Mouse (Mus musculus): ENCODE measurements around the gene Il4. TPM values are rescaled to one million over a fixed set of nuclear protein-coding genes. Genes with fewer than 3 reads are reported as not detected.
A peak's percentile ranks its signal among the peaks of the same experiment; 100 is the strongest.

Il4 gene
- total RNA-seq, 2 experiments from 2014 or later, result not detected

DNA sequence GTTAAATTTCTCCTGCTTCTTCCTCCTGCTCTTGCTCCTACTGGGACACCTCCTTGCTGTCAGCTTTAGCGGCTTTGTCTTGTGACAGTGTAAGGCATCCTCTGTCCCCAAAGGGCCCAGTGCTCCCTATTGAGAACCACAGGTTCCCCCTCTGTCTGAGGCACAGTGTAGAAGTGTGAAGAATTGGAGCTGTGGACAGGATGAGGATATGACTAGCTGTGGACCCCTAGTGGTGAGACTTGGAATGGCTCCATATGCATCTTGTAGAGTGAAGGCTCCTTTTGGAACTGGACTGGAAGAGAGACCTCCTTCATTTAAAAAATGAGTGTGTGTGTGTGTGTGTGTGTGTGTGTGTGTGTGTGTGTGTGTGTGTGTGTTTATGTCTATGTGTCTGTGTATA, 9.4 kb upstream of the Il4 start:
- DNase-seq (ENCODE audit: low spot score in 2 of 2), result peak; percentile 89 to 90
- intact Hi-C loops (cut with DNase I), result loop anchor here (2.0 kb wide), 1 partner anchor 157 kb away; the partner anchor contains the start of gene Gm9837

DNA sequence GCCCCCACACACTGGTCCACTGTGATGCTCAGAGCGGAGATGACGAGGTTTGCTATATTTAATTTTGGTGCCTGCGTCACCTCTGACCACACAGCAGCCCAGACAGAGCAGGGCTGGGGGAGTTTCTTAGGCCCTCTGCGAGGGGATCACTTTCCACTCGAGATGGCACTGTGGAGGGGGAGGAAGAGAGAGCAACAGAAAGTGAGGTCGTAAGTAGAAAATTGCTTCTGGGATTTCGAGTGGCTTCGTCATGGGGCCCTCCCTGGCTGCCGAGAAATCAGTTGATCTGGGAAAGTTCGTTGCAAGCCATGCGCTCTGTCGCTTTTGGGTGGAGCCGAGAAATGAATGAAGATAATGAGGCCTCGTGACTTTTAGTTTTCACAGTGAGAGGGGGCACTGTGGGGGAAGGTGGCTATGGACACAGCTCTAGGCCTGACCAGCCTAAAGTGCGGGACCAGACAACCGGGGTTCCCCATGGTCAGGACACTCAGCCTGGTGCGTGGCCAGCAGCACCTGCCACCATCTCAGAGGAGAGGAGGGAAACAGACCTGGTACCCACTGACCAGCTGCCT, 8.4 kb upstream of the Il4 start:
- intact Hi-C loops (cut with DNase I), result no loop called here

DNA sequence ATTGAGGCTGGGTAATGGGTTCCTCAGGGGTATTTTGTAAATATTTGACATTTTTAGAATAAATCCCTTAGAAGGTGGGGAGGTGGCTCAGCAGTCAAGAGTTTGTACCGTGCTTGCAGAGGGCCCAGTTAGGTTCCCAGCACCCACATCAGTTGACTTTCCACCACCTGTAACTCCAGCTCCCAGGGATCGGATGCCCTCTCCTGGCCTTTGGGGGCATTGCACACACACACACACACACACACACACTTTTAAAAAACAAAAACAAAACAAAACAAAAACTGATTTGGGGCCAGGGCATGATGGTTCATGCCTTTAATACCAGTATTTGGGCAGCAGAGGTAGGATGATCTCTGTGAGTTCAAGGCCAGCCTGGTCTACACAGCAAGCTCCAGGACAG, 5.7 kb upstream of the Il4 start:
- no peak for DNase-seq (ENCODE audit: low spot score in 2 of 2)
- intact Hi-C loops (cut with DNase I), result no loop called here

More for the DNA sequence above, 8.4 kb upstream of the Il4 start:
- no peak for DNase-seq (ENCODE audit: low spot score in 2 of 2)

DNA sequence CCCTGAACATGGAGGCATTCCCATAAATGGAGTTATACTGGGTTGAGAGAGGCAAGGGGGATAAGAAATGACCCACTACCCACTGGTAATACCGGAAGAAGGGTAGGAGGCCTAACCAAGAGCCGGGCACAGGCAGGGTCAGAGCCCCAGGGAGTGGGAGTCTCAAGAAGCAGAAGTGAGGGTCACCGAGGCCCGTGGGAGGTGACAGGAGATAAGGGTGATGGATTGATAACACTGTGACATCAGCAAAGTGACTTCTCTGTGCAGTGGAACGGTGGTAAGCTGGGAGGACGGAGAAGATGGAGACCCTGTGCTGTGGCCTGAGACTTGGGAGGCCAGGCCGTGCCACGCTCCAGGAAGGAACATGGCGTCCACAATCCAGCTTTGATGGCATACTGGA, 5.1 kb upstream of the Il4 start:
- DNase-seq (ENCODE audit: low spot score in 2 of 2), result no peak
- intact Hi-C loops (cut with DNase I), result no loop called here

DNA sequence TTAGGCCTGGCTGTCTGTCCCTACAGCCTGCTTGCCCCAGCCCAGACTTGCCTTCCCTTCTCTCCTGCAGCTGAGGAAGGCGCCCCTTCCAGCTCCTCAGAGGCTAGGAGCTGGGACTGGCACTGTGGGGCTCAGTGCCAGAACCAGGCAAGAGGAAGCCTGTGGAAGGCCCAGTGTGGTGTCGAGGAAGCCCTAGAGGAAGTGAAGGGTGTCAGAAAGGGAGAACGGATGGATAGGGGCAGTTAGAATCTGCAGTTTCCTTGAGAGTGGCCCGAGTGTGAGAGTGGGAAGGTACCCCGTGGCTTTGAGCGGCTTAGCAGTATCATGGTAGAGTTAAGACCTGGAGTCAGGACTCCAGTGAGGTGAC, 4.0 kb upstream of the Il4 start:
- intact Hi-C loops (cut with DNase I), result no loop called here
- DNase-seq (ENCODE audit: low spot score in 2 of 2), result no peak

DNA sequence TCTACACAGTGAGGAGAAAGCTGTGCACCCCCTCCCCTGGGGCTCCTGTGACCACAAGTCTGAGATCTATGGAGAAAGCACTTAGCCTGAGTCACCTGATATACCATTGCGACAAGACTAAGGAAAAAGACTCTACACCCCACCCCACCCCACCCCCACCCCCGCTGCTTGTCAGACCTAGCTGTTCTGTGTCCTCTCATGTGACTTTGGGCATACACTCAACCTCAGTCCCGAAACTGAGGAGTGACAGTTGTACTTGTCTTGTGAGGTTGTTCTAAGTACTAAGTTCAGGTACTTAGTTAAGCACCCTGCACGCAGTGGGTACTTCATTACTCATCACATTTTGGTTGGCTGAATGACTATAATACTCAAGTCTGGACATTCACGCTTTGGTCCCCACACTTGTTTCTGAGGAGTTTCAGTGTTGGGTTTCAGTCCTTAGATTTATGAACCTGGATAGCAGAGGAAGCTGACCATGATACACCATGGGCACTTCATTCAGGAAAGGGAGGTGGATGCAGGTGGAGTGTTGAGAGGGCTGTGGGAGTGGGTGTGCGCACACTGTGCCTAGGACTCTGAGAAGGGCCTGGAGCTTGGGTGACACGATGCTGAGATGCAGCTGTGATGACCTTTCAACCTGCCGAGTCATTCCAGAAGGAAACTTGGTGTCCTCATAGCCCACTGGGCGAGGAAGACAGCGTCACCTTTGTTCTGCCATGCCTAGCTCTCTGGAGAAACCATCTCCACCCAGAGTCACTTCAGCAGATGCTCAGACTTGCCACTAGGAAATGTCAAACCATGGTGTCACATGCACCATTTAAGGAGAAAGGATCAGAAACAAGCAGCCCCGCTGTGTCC, 3.3 kb upstream of the Il4 start:
- DNase-seq (ENCODE audit: low spot score in 2 of 2), result no peak
- intact Hi-C loops (cut with DNase I), result no loop called here

DNA sequence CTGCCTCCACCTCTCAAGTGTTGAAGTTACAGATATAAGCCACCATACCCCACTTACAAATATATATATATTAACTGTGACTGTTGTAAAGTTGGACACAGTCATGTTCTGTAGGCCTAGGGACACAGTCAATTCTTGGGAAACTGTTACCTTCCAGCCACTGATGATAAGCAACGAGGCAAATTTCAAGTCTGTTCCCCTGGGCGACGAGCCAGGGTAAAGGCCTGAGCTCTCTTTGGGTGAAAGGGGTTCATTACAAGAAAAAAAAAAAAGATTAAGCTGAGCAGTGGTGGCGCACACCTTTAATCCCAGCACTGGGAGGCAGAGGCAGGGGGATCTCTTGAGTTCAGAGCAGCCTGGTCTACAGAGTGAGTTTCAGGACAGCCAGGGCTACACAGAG, 1.6 kb upstream of the Il4 start:
- DNase-seq (ENCODE audit: low spot score in 2 of 2), result no peak
- intact Hi-C loops (cut with DNase I), result no loop called here

DNA sequence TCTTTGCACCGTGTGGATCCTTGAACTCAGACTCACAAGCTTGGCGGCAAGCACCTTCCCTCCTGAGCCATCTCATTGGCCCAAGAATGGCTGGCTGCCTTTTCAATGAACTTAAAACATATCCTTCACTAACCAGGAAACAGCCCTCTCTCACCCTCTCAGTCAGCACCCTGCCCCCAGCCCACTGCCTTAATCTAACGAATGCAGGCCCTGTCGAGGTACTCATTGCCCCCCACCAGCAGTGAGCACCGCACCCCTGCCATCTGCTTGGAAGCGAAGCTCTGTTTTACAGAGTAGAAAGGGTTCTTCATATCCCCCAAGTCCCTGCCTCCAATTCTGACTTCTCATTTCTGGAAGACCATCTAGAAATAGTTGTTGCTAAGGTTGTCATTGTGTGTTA, 959 bp upstream of the Il4 start:
- DNase-seq (ENCODE audit: low spot score in 2 of 2), result no peak
- intact Hi-C loops (cut with DNase I), result no loop called here

DNA sequence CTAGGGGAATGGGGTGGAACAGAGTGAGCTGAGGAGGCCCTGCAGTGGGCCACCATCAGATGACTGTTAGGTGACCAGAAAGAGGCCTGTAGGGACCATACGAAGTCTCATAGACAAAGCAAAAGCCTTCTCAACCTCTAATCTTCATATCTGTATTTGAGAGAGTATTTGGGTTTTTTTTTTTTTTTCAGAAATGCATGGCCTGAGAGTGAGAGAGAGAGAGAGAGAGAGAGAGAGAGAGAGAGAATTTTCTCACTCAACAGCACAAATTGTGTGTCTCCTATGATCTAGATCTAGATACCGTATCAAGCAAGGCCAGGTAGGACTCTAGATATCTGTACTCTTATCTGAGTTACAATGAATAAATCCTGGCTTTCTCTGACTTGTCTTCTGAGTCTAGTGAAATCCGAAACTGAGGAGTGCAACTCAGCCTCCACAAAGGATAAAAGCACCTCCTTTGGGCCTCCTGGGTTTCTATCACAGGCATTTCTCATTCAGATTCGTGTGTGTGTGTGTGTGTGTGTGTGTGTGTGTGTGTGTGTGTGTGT, 833 bp downstream of the Il4 start:
- no peak for DNase-seq (ENCODE audit: low spot score in 2 of 2)
- intact Hi-C loops (cut with DNase I), result no loop called here

DNA sequence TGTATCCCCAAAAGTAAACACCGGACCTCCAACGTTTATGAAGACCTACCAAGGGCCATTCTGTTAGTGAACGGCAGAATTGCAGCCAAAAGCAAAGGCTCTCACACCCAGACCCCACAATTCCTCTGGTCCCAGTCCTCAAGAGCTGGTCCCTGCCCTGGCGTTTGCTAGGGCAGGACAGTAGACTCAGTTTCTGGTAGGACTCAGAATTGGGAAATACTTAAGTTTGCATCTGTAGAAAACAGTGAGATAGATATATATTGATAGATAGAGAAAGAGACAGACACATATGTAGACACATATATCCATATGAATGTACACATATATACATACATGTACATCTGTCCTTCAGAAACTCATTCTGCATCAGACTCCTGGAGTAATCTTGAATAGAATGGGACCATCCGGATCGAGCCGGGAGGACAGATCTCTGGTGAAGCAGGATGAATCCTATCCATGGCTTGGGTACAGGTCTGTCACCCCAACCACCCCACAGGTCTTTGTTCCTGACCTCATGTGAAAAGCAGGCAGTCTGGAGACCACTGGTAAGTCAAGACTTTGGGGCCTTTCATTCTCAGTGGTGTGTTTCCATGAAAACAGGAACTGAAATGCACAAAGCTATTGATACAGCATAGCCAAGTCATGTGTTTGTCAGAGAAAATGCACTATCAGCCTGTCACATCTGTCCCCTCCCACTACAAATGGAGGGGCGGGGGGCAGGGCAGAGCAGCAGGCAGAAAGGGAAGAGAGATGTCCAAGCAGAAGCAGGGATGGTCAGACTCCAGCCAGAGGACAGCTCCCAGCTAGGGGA, 1.5 kb downstream of the Il4 start:
- intact Hi-C loops (cut with DNase I), result no loop called here
- no peak for DNase-seq (ENCODE audit: low spot score in 2 of 2)

DNA sequence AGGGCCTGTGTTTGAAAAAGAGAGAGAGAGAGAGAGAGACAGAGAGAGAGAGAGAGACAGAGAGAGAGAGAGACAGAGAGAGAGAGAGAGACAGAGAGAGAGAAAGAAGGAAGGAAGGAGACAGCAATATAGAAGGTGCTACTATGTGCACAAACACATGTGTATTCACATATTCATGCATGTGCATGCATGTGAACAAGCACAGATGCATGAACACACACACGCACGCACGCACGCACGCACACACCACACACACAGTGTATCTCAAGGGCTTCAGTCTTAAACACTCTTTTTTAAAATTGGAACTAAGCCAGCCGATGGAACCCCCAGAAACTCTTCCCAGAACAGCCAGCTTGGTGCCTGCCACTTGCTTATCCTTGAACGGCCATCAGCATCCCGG, 2.9 kb downstream of the Il4 start:
- intact Hi-C loops (cut with DNase I), result no loop called here
- DNase-seq (ENCODE audit: low spot score in 2 of 2), result no peak

DNA sequence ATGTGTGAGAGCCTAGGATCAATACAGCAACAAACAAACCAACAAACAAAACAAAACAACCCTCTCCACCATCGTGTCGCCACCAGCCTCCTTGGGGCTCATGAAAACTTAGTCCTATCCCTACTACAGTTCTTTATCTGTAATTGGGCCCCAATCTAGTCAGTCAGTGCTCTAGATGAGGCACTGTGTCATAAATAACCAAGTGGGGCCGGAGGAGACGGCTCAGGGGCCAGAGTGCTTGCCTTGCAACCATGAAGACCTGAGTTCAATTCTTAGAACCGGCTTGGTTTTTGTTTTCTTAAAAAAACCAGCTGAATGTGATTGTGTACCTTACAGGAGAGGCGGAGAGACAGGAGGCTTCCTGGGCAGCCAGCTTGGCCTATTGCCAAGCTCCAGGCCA, 3.3 kb downstream of the Il4 start:
- DNase-seq (ENCODE audit: low spot score in 2 of 2), result no peak
- intact Hi-C loops (cut with DNase I), result no loop called here

DNA sequence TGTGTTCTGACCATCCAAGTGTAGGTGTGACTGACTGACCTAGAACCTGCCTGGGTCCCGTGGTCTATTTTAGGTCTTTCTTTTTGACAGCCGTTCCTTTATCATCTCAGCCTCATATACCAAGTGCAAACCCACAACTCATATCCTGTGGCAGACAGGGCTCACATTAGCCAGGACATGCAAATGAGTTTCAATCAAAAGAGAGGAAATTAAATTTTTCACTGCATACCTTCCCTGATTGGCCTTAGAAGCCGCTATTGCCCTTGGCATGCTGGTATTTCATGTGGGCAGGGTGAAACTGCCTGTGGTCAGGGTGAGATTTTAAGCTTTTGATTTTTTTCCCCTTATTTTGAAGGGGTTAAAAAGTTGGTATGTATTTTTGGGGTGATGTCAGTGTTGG, 8.8 kb downstream of the Il4 start:
- DNase-seq (ENCODE audit: low spot score in 2 of 2), result no peak
- intact Hi-C loops (cut with DNase I), result no loop called here

DNA sequence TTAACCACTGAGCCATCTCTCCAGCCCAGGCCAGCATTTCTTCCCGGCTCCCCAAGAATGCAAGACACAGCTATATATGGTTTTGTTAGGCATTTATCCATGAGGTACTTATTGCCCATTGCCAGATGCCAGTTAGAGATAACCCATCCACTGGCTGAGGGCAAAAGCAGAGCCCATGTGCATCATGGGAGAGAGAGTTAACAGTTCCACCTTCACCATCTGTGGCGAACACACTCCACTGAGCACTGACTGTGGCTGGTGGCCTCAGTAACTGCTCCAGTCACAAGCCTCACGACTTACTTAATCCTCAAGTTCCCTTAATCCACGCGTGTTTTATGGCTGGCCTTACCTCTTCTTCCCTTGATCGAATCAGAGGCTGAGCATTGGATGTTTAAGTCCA, 9.2 kb downstream of the Il4 start:
- no peak for DNase-seq (ENCODE audit: low spot score in 2 of 2)
- intact Hi-C loops (cut with DNase I), result no loop called here

DNA sequence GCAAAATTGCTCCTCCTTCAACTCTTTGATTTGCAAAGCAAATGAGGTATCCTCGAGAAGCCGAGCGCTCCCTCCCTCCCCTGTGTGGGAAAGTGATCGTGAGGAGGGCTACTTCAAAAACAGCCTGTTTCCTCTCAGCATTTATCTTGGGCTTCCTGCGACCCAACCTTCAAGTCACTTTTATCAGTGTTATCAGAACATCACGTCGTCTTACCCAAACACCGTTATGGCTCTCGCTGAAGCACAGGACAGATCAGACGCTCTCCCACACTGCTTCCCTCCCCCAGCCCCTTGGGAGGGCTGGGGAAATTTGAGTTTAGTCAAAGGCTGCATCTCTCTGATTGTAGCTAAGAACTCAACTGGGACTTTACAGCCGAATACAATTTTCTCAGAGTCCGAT, 12.9 kb downstream of the Il4 start:
- no peak for DNase-seq (ENCODE audit: low spot score in 2 of 2)
- intact Hi-C loops (cut with DNase I), result no loop called here

DNA sequence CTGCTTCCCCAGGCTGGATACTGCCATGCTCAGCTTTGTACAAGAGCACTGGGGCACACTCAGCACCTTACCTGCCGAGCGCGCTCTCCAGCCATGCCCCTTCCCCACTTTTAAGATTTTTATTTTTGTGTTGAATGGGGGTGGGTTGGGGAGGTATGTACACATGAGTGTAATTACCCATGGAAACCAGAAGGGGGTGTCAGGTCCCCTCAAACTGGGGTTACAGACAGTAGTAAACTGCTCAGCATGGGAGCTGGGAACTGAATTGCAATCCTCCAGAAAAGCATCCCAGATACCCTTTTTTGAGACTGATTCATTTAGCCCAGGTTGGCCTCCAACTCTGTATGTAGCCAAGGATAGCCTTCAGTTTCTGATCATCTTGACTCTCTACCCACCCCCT, 13.5 kb downstream of the Il4 start:
- no peak for DNase-seq (ENCODE audit: low spot score in 2 of 2)
- intact Hi-C loops (cut with DNase I), result no loop called here

DNA sequence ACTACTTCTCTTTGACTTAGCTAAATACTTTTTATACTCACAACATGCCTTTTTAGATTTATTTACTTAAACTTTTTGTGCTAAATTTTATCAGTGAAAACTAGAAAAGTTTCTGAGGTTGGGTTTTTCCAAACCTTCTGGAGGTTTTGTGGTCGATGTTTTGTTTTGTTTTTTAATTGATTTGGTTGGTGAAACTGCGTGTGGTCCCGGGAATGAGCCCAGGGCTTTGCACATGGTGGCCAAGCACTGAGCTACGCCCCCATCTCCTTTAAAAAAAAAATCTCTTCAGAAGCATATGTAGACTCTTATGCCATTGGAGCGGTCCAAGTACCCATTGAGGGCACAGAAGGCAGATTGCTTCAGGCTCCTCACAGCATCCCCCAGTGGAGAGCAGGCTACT, 27.4 kb downstream of the Il4 start:
- DNase-seq (ENCODE audit: low spot score in 2 of 2), result no peak
- intact Hi-C loops (cut with DNase I), result no loop called here

DNA sequence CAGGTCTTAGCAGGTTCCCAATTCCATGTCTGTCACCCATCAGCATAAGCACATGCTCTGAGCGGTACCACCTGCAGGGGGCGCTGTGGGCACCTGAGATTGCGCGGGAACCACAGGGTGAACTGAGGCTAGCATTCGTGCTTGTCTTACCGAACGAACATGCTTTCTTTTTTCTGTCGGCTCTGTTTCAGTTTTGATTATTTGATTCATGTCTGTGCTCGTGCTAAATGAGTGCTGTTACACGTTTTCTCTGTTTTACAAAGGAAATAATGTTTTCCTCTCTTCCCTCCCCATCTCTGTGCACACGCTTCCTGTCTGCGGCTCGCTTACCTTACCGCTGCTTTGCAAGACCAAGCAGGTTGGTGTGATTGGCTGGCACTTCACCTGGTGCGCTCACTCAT, 28.1 kb downstream of the Il4 start:
- peak; percentile 44 to 63 for DNase-seq (ENCODE audit: low spot score in 2 of 2)
- intact Hi-C loops (cut with DNase I), result no loop called here

DNA sequence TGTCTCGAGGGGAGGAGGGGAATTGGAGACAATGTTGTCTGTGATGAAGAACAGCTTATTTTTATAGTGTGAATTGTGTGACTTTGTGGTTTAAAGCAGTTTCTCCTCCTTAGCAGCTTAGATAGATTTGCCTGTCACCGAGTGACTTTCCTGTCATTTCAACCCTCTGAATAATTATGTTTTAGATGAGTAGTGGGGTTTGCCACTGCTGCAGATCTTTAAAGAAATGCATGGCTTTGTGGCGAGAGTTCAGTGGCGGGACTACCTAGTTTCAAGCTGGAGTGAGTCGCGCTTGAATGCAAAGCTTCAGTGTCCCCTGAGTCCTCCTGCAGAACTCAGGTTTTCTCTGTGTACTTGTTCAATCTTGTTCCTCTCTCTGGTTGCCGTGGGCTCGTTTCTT, 30.2 kb downstream of the Il4 start:
- DNase-seq (ENCODE audit: low spot score in 2 of 2), result no peak
- intact Hi-C loops (cut with DNase I), result no loop called here

DNA sequence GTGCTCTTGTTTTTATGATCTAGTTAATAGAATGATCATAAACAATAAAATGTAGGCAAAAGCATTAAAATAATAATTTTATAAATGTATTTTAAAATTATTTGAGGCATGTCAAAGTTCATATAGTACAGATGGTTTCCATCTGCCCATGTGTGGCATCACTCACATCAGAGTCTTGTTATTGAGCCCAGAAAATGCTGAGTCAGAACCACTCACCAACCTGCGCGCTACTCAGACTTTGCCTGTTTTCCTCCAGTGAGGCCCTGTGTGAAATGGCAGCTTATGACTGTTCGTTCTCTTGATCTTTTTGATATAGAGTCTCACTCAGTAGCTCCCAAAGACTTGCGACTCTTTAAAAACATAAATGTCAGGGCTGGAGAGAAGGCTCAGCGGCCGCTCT, 33.0 kb downstream of the Il4 start:
- DNase-seq (ENCODE audit: low spot score in 2 of 2), result no peak
- intact Hi-C loops (cut with DNase I), result no loop called here
